Mouse (Mus musculus): ENCODE measurements around the gene Cntrob. TPM values are rescaled to one million over a fixed set of nuclear protein-coding genes. Genes with fewer than 3 reads are reported as not detected.

Gene Cntrob
- total RNA-seq (2014; rRNA removed) (20.5 and 35.7 TPM in 2 replicates), polyA plus RNA-seq (2015; fragmentation: Nextera tagmentation; extraction: Ambion mirVana) (12.1 and 13.0 TPM in 2 replicates)

GRCm38 (mm10) chr11:69323667-69324111 lies at the start of gene Cntrob, which contains the start of gene Trappc1:
TSS of gene Cntrob (minus strand) at chr11:69323775.
TSS of gene Trappc1 (plus strand) at chr11:69323980.
- ATAC-seq (peak; percentile 98), DNase-seq (peak; percentile 98)
- Histone ChIP-seq H3K4me1 (ENCODE audit: insufficient read depth) (peaks cover 22% of the 10 kb centered on the region), H3K27ac (ENCODE audit: low read depth, low read length) (peak within 1 kb of the TSS; percentile 90), H3K9me3 (ENCODE audit: low read length) (no peaks in the 10 kb centered on the region), H3K4me2 (ENCODE audit: low read depth) (peak within 1 kb of the TSS; percentile 79), H3K4me3 (ENCODE audit: low read depth, low read length) (peak within 1 kb of the TSS; percentile 72), H3K36me3 (ENCODE audit: insufficient read depth) (peaks cover 9% of the 10 kb centered on the region), H3K9ac (peak within 1 kb of the TSS; percentile 81), H3K27me3 (ENCODE audit: insufficient read depth, low read length) (no peaks in the 10 kb centered on the region)
- under 1% methylated on average over 30 of the region's 30 CpGs for WGBS
- TF ChIP-seq CTCF (IDR thresholded peaks at IDR 0.05; ENCODE audit: low read depth): no peak

- Histone ChIP-seq H3K27me3 (ENCODE audit: insufficient read depth, low read length) (no peaks in the 10 kb centered on the region), H3K9ac (no peak overlapping the region), H3K4me1 (ENCODE audit: insufficient read depth) (peaks cover 21% of the 10 kb centered on the region), H3K27ac (ENCODE audit: low read depth, low read length) (peak overlapping the region; percentile 80; the same call in 1 of the 2 replicates), H3K4me2 (ENCODE audit: low read depth) (peak overlapping the region; percentile 42), H3K36me3 (ENCODE audit: insufficient read depth) (0 out of 2 replicates have a peak, but pooled peaks cover 4% of the 10 kb centered on the region), H3K4me3 (ENCODE audit: low read depth, low read length) (no peak overlapping the region), H3K9me3 (ENCODE audit: low read length) (no peaks in the 10 kb centered on the region)
- no peak for ATAC-seq
- 62% methylated on average over 3 of the region's 3 CpGs for WGBS
- DNase-seq: no peak
- peak; percentile 64 for TF ChIP-seq CTCF (IDR thresholded peaks at IDR 0.05; ENCODE audit: low read depth)
Measured at GRCm38 (mm10) chr11:69372780-69373170, 49.2 kb upstream of the Cntrob start.

DNA sequence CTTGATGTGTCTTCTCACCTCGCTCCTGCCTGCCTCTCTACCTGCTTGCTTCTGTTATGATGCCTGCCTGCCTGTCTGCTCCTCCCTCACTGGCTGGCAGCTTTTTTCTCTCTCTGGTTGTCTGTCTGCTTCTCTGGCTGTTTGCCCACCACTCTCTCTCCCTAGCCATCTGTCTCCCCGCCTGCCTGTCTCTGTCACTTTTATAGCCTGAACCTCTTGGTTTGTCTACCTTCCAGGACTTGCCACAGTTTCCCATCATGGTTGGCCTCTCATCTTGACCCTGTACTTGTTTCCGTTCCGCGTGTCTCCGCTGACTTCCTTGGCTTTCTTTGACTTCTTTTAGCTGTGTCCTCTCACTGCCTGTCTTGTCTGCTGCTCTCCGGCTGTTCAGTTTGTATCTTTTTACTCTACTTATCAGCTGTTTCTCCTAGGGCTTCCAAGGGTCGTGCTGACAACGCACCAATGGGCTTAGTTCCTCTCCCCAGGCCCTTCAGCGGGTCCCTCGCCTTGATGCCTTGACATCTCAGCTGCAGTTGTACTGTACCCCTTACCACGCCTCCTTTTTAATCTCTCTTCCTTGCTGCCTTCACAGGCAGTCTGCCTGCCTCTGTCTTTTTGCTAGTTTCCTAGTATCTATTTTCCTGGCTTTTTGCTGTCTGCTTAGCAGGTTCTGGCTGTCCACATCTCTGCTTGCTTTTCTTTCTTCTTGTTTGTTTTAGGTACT lies 48.6 kb upstream of the Cntrob start:
- DNase-seq (peak; percentile 78), ATAC-seq (0 out of 2 replicates have a peak, but pooled peaks have one; percentile 5)
- no peak overlapping the region for H3K4me3 ChIP-seq (ENCODE audit: low read depth, low read length)
- peak overlapping the region; percentile 42 for H3K4me2 ChIP-seq (ENCODE audit: low read depth)
- TF ChIP-seq CTCF (IDR thresholded peaks at IDR 0.05; ENCODE audit: low read depth): no peak
- 0 out of 2 replicates have a peak, but pooled peaks cover 4% of the 10 kb centered on the region for H3K36me3 ChIP-seq (ENCODE audit: insufficient read depth)
- peak overlapping the region; percentile 80 for H3K27ac ChIP-seq (ENCODE audit: low read depth, low read length)
- H3K9ac ChIP-seq: peak overlapping the region; percentile 18; the same call in 1 of the 2 replicates
- H3K4me1 ChIP-seq (ENCODE audit: insufficient read depth): peaks cover 21% of the 10 kb centered on the region
- H3K9me3 ChIP-seq (ENCODE audit: low read length): no peaks in the 10 kb centered on the region
- no peaks in the 10 kb centered on the region for H3K27me3 ChIP-seq (ENCODE audit: insufficient read depth, low read length)
- WGBS: 28% methylated on average over 12 of the region's 12 CpGs

DNA sequence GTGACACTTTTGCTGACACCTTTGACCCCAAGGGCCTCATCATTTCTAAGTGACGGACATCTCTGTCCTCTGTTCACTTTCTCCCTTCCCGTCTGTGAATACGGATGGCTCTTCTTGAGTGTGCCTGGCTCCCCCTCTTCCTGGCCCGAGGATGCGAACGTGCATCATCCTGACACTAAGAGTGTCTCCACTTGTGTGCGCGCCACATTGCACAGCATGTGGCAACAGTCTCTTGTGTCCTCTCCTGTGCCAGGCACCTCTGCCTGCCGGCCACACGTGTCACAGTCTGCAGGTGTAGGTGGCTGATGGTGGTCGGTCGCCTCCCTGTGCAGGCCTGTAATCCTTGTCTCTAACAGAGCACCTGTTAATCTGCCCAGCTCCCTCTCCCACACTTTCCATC lies 48.0 kb upstream of the Cntrob start:
- 30% methylated on average over 12 of the region's 12 CpGs for WGBS
- Histone ChIP-seq H3K4me2 (ENCODE audit: low read depth) (peak overlapping the region; percentile 42), H3K4me3 (ENCODE audit: low read depth, low read length) (no peak overlapping the region), H3K36me3 (ENCODE audit: insufficient read depth) (0 out of 2 replicates have a peak, but pooled peaks cover 4% of the 10 kb centered on the region), H3K27me3 (ENCODE audit: insufficient read depth, low read length) (no peaks in the 10 kb centered on the region), H3K9me3 (ENCODE audit: low read length) (no peaks in the 10 kb centered on the region), H3K4me1 (ENCODE audit: insufficient read depth) (peaks cover 21% of the 10 kb centered on the region), H3K27ac (ENCODE audit: low read depth, low read length) (peak overlapping the region; percentile 80), H3K9ac (0 out of 2 replicates have a peak overlapping the region, but pooled peaks have one; percentile 22)
- no peak for ATAC-seq
- no peak for TF ChIP-seq CTCF (IDR thresholded peaks at IDR 0.05; ENCODE audit: low read depth)
- peak; percentile 39 for DNase-seq

DNA sequence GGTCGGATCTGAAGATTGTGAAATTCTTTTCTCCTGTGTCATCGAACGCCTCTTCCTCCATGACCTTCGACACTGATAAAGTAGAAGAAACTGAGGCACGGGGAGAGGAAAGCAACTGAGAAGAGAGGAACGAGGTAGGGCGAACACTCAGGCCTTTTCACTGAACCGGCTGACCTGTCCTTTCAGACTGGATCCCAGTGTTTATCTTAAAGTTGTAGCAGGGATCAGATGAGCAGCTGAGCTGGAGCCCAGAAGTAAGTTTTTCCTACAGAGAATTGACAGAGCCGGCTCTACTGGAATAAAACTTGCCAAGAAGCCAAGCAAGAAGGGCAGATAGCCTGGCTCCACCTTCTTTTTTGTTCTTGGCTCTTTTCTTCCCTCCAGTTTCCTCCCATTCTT lies 47.2 kb upstream of the Cntrob start:
- H3K27ac ChIP-seq (ENCODE audit: low read depth, low read length): peak overlapping the region; percentile 80
- H3K4me3 ChIP-seq (ENCODE audit: low read depth, low read length): peak overlapping the region; percentile 13; the same call in 1 of the 2 replicates
- no peaks in the 10 kb centered on the region for H3K27me3 ChIP-seq (ENCODE audit: insufficient read depth, low read length)
- no peak for ATAC-seq
- H3K4me2 ChIP-seq (ENCODE audit: low read depth): peak overlapping the region; percentile 42
- no peaks in the 10 kb centered on the region for H3K9me3 ChIP-seq (ENCODE audit: low read length)
- peak overlapping the region; percentile 10; the same call in 1 of the 2 replicates for H3K9ac ChIP-seq
- WGBS: 22% methylated on average over 9 of the region's 9 CpGs
- no peak for DNase-seq
- H3K36me3 ChIP-seq (ENCODE audit: insufficient read depth): 0 out of 2 replicates have a peak, but pooled peaks cover 4% of the 10 kb centered on the region
- peaks cover 22% of the 10 kb centered on the region for H3K4me1 ChIP-seq (ENCODE audit: insufficient read depth)
- TF ChIP-seq CTCF (IDR thresholded peaks at IDR 0.05; ENCODE audit: low read depth): no peak

- Histone ChIP-seq H3K4me1 (ENCODE audit: insufficient read depth) (peaks cover 28% of the 10 kb centered on the region), H3K27ac (ENCODE audit: low read depth, low read length) (peak overlapping the region; percentile 100), H3K4me2 (ENCODE audit: low read depth) (peak overlapping the region; percentile 94), H3K9me3 (ENCODE audit: low read length) (no peaks in the 10 kb centered on the region), H3K4me3 (ENCODE audit: low read depth, low read length) (peak overlapping the region; percentile 88), H3K9ac (peak overlapping the region; percentile 100), H3K36me3 (ENCODE audit: insufficient read depth) (0 out of 2 replicates have a peak, but pooled peaks cover 4% of the 10 kb centered on the region), H3K27me3 (ENCODE audit: insufficient read depth, low read length) (no peaks in the 10 kb centered on the region)
- 17% methylated on average over 2 of the region's 2 CpGs for WGBS
- DNase-seq (peak; percentile 66), ATAC-seq (peak; percentile 4; the same call in 1 of the 2 replicates)
- no peak for TF ChIP-seq CTCF (IDR thresholded peaks at IDR 0.05; ENCODE audit: low read depth)
Measured at GRCm38 (mm10) chr11:69369990-69370816, 46.6 kb upstream of the Cntrob start.
